11 mouse cellular contexts compared by ENCODE assay signal in the genomic region with DNA sequence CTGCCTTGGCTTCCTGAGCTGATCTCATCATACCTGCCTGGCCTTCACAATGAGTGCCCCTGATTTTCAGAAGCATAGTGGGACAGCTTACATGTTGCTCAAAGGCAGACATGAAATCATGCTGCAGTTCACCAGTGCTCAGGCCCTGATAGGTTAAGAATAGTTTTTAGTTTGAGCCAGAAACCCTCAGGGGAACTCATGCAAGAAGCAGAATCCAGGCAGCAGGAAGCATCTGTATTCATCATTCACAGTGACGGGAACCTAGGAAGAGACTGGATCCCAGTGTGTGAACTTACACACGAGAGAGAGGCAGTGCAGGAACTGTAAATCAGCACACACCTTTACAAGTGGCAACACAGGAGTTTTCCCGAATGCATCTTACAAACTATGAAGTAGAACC.
A peak's percentile ranks its signal among the peaks of the same experiment; 100 is the strongest.
DNase-seq lines count a peak whose midpoint lies in the region; ATAC-seq and TF ChIP-seq lines count a peak whose summit lies in the region.
"Had no signal": no experiment of that assay in that cellular context is flagged by ENCODE, and none has a peak within 500 bp of the region (broad histone marks: within the 10 kb centered on the region; RNA-seq: fewer than 3 reads in every experiment).

No protein-coding gene starts in this region.

- no peak overlapping the region for H3K4me3 ChIP-seq in midbrain, embryonic 10.5 days
- no peak overlapping the region for H3K4me3 ChIP-seq in midbrain, embryonic 11.5 days (ENCODE audit: low read depth, low read length)
- H3K4me3 ChIP-seq in heart, embryonic 12.5 days: no peak overlapping the region
- H3K4me3 ChIP-seq in hindbrain, postnatal 0 days (ENCODE audit: low read length): no peak overlapping the region

- no peak for TF ChIP-seq CTCF in hindbrain, postnatal 0 days (IDR thresholded peaks at IDR 0.05; ENCODE audit: low read depth)

- H3K9ac ChIP-seq in midbrain, embryonic 11.5 days (ENCODE audit: low read length): no peak overlapping the region
- no peak overlapping the region for H3K9ac ChIP-seq in heart, embryonic 12.5 days
- H3K9ac ChIP-seq in hindbrain, postnatal 0 days (replicated peaks; ENCODE audit: low read length): no peak overlapping the region

- H3K4me1 ChIP-seq in midbrain, embryonic 10.5 days: peaks cover 47% of the 10 kb centered on the region
- H3K4me1 ChIP-seq in midbrain, embryonic 11.5 days (ENCODE audit: control insufficient read depth, insufficient read depth, low read length): peaks cover 24% of the 10 kb centered on the region
- peaks cover 25% of the 10 kb centered on the region for H3K4me1 ChIP-seq in heart, embryonic 12.5 days (replicated peaks)
- H3K4me1 ChIP-seq in hindbrain, postnatal 0 days (ENCODE audit: insufficient read depth, low read length): peaks cover 16% of the 10 kb centered on the region

- no peaks in the 10 kb centered on the region for H3K36me3 ChIP-seq in midbrain, embryonic 10.5 days
- no peaks in the 10 kb centered on the region for H3K36me3 ChIP-seq in midbrain, embryonic 11.5 days (ENCODE audit: control insufficient read depth, insufficient read depth, low read length)
- no peaks in the 10 kb centered on the region for H3K36me3 ChIP-seq in heart, embryonic 12.5 days
- no peaks in the 10 kb centered on the region for H3K36me3 ChIP-seq in hindbrain, postnatal 0 days (ENCODE audit: insufficient read depth, low read length)

- peak overlapping the region; percentile 64 for H3K27ac ChIP-seq in midbrain, embryonic 10.5 days (replicated peaks)
- no peak overlapping the region for H3K27ac ChIP-seq in midbrain, embryonic 11.5 days (ENCODE audit: low read depth, low read length)
- H3K27ac ChIP-seq in heart, embryonic 12.5 days (ENCODE audit: poor library complexity, severe bottlenecking): peak overlapping the region; percentile 58
- peak overlapping the region; percentile 48; the same call in 1 of the 2 replicates for H3K27ac ChIP-seq in hindbrain, postnatal 0 days

- no peaks in the 10 kb centered on the region for H3K27me3 ChIP-seq in midbrain, embryonic 10.5 days (ENCODE audit: low read depth, poor library complexity, severe bottlenecking)
- H3K27me3 ChIP-seq in midbrain, embryonic 11.5 days (ENCODE audit: control insufficient read depth, insufficient read depth, low read length): no peaks in the 10 kb centered on the region
- H3K27me3 ChIP-seq in heart, embryonic 12.5 days (replicated peaks): no peaks in the 10 kb centered on the region
- H3K27me3 ChIP-seq in hindbrain, postnatal 0 days (ENCODE audit: insufficient read depth, low read length): no peaks in the 10 kb centered on the region

- DNase-seq in midbrain, embryonic 10.5 days (ENCODE audit: low spot score): no peak
- no peak for DNase-seq in midbrain, embryonic 11.5 days (ENCODE audit: low spot score, missing footprints)
- peak; percentile 40 for DNase-seq in hindbrain, postnatal 0 days (ENCODE audit: low spot score)
- no peak for DNase-seq in cerebellum, postnatal 25 days
- DNase-seq in left cerebral cortex, adult 8-10 months (ENCODE audit: low spot score in 2 of 2): no peak
- DNase-seq in urinary bladder, postnatal 14 days (ENCODE audit: low spot score): no peak
- DNase-seq in cerebellum, adult 9-11 months: no peak
- DNase-seq: cerebellum, adult 8-10 months; retina, postnatal 1 day had no signal

- WGBS in midbrain, embryonic 10.5 days: 63% methylated on average over 3 of the region's 3 CpGs
- 57% methylated on average over 3 of the region's 3 CpGs for WGBS in midbrain, embryonic 11.5 days
- WGBS in heart, embryonic 12.5 days: 32% methylated on average over 3 of the region's 3 CpGs
- 19% methylated on average over 3 of the region's 3 CpGs for WGBS in hindbrain, postnatal 0 days

- no peak overlapping the region for H3K4me2 ChIP-seq in midbrain, embryonic 11.5 days
- no peak overlapping the region for H3K4me2 ChIP-seq in heart, embryonic 12.5 days
- no peak overlapping the region for H3K4me2 ChIP-seq in hindbrain, postnatal 0 days (ENCODE audit: low read depth, low read length)

- no peak for ATAC-seq in midbrain, embryonic 11.5 days (ENCODE audit: low FRiP score)
- no peak for ATAC-seq in heart, embryonic 12.5 days (ENCODE audit: insufficient number of reproducible peaks, low FRiP score)
- ATAC-seq in hindbrain, postnatal 0 days: no peak
- ATAC-seq: inflammation-experienced regulatory T-cells, adult 6 months had no signal

- no peaks in the 10 kb centered on the region for H3K9me3 ChIP-seq in midbrain, embryonic 10.5 days (replicated peaks)
- no peaks in the 10 kb centered on the region for H3K9me3 ChIP-seq in midbrain, embryonic 11.5 days (ENCODE audit: control insufficient read depth, low read length)
- no peaks in the 10 kb centered on the region for H3K9me3 ChIP-seq in heart, embryonic 12.5 days (replicated peaks)
- no peaks in the 10 kb centered on the region for H3K9me3 ChIP-seq in hindbrain, postnatal 0 days (ENCODE audit: low read length)
